Mouse (Mus musculus) T-helper 2 cell (primary cell): ENCODE results near the gene Lypd9.
"Not testable (repeated sequence)": the region's sequence is repeated elsewhere in the genome, so short reads cannot be mapped to it uniquely, and the experiment has no call there.

Experiments used
- in situ Hi-C: fragments of 300-600 bp; cut with MboI, MseI; formaldehyde crosslinking; loops from one replicate; pipeline ENCODE4 v1.15.1; 2025; ENCODE audit warnings: high pct_unique_total_duplicates

Gene Lypd9

DNA sequence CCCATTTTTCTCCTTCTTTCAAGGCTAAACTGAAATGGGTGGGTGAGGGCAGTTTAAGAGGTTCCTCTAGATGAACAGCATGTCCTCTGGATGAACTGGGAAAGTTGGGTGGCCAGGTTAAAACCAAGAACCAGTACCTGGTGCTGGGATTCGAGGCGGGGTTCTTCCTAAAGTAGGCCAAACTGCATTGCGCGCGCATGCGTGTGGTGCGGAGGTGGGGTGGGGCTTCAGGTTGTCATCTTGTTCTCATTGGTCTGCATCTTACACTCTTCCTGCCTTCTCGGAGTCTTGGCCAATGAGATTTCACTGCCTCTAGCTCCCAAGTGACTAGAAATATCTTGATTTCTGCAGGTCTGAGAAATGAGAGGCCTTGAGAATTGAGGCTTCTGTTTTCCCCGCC lies at the start of gene Lypd9:
Gene Lypd9 (minus strand): TSS at position 165 of the 400 bp plus-strand sequence.
- in situ Hi-C loops, result no loop called here

DNA sequence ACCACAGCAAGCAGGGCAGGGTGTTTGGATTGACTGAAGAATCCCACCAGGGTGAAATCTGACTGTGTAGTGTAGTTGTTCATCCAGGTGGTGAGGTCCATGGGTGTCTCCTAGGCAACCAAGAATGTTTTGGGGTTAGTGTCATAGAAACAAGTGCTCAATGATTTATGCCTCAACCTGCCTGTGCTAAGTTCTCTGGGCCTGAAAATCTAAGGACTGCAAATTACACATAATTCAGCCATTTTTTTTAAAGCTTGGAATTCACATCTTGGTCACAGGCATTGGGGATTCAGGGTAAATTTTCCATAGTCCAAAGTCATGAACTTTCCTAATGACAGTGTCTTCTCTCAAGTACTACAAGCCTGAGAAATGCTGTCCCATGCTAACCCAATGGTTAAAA lies 49.7 kb upstream of the Lypd9 start, which contains the start of gene Olfr331:
Gene Olfr331 (minus strand): TSS at position 101 of the 400 bp plus-strand sequence.
- in situ Hi-C loops, result not testable (repeated sequence)

DNA sequence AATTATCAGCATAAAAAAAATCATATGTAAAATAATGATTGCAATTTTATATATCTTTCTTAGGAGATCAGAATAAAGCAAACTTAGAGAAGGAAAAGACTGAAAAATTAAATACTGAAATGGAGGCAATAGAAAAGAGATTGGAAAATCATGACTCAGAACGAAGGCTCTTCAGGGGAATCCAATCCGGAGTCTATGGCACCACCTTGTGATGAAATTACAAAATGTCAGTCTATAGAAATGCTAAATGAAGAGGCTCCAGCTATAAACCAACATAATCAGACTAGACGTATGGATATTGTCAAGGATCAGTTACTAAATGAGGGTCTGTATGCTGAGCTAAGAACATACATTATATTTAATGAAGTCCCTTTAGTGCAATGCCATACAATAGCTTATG lies 46.6 kb upstream of the Lypd9 start:
- in situ Hi-C loops, result no loop called here

DNA sequence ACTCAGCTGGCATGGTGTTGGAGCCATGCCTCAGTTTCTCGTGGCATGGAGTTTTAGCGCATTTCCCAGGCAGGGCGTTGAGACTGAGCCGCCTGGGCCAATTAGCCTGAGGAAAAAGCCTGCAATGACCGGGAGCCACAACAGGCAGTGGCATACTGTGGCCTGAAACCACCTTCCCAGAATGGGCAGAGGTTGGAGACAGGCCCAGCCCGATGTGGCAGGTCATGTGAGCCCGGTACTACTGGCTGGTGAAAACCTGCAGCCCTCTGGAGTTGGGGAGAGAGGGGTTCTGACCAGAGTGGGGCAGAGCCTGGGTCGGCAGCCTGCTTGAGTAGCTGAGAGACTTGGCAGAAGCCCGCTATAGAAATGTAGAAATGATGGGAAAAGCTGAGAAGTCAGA lies 46.0 kb upstream of the Lypd9 start:
- in situ Hi-C loops, result no loop called here

GRCm38 (mm10) chr11:58492455-58492854 lies 39.7 kb upstream of the Lypd9 start, which contains the start of gene Olfr332:
Gene Olfr332, minus strand, starts transcription at chr11:58492555.
- in situ Hi-C loops, result no loop called here

- in situ Hi-C loops, result no loop called here
Observed at GRCm38 (mm10) chr11:58462170-58462569, 9.4 kb upstream of the Lypd9 start, which contains the start of gene Olfr30. Gene Olfr30, minus strand, starts transcription at chr11:58462270.

GRCm38 (mm10) chr11:58453592-58453991 lies 869 bp upstream of the Lypd9 start:
- in situ Hi-C loops, result no loop called here

DNA sequence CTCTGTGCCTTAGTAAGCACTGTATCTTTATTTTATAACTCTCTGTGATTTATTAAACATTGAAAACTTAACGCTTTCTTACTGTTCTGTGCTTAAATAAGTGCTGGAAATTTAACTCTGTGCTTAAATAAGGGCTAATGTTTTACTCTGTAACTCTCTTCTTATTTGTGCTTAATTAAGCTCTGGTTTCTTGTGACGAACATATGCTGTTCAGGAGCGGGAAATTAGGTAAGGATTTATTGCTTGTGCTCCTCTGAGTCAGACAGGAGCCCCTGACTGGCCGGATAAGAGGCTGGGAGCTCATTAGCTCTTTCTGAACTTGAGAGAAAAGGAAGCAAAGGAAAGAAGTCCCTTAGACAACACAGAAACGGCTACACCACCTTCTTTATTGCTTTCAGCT lies 14.9 kb downstream of the Lypd9 start:
- in situ Hi-C loops, result no loop called here

- in situ Hi-C loops, result no loop called here
Observed at GRCm38 (mm10) chr11:58432259-58432658, 20.5 kb downstream of the Lypd9 start, which contains the start of gene Gm12253. Gene Gm12253, plus strand, starts transcription at chr11:58432559.

- in situ Hi-C loops, result no loop called here
Observed at GRCm38 (mm10) chr11:58420815-58421214, 31.9 kb downstream of the Lypd9 start, which contains the start of gene 1810065E05Rik. Gene 1810065E05Rik, plus strand, starts transcription at chr11:58421111.

DNA sequence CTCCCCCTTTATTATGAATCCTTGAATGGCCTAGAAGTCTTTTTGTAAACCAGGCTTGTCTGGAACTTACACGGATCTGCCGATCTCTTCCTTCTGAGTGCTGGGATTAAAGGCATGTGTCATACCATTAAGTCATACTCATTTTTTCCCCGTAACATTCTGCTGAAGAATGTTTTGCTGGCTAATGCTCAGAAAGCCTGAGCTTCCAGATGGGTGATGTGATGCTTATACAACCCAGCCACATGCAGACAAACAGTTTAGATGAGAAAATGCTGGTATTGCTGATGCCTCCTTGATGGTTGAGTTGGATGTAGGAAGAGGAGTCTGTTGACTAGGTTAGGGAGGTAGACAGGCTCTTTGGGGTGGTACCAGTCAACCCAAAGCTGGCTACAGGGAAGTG lies 34.4 kb downstream of the Lypd9 start:
- in situ Hi-C loops, result no loop called here

DNA sequence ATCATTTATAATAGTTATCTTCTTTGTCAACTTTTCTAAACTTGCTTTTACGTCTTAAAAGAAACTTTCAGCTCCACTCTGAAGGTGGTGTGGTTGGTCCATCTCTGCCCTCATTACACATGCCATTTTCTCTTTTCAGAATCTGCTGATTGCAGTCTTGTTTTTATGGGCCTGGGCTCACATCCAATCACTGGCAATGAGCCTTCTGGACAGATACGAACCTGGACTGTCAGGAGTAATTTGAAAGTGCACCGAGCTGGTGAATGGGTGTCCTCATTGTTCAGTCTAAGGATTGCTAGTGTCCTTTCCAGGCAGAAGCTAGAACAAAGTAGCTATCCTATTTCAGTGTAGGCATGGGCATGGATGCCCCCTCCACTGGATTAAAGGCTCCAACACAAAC lies 44.7 kb downstream of the Lypd9 start:
- in situ Hi-C loops, result no loop called here

DNA sequence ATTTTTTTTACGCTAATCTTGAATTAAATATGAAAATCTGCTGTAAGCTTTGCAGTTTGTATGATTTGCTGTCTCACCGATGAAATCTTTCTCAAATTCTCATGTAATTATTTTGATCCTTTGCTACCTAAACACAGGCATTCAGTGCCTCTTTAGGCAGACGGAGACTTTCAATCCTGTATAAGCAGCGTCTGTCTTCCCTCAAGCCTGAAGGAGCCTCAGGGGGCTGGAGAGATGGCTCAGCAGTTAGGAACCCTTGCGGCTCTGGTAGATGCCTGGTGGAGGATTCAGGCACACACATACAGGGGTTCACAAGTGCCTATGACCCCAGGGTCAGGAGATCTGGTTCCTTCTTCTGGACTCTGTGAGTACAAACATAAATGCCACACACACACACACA lies 52.1 kb downstream of the Lypd9 start:
- in situ Hi-C loops, result no loop called here

DNA sequence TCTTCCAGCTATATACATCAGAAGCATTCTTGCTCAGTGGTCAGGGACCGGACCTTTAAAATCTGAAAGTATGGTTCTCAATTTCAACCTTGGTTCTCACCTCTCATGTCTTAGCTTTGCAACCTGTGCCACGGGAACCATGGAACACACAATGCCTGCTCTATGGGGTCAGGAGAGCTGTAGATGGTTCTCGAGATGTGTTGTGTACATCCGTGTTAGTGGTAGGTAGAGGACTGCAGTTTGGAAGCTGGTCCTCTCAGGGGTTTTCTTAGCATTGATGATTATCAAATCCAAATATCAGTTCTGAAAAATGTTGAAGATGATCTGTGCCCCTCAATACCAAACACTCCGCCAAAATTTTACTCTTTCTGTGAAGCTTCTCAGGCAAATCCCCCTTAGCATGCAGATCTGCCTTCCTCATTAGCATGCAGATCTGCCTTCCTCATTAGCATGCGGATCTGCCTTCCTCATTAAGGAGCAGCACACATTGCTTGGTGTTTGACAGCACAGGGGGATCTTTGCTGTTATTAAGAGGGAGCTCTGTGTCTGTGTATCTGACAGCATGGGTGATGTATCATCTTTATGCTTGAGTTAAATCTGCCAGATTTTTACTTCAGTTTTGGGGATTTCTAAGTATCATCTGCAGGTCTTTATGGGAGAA lies 52.6 kb downstream of the Lypd9 start:
- in situ Hi-C loops, result loop anchor here (10.0 kb wide), 1 partner anchor 245 kb away; the partner anchor contains the start of gene Trim58
